Mouse (Mus musculus) E14TG2a.4 (cell line): ENCODE measurements at regions not wholly inside any gene's neighbourhood (a gene's known extent, or its start where the extent isn't known, plus 50 kb on each side); places are given as distances from the start of the nearest gene placed in this dataset.

Experiments used
- CTCF ChIP-seq: conservative IDR thresholded peaks from 2 replicates; pipeline ENCODE4 v1.5.1; 2014; ENCODE audit warnings: low read length
- NANOG ChIP-seq: IDR thresholded peaks from 2 replicates; pipeline ENCODE4 v1.6.1; 2014; ENCODE audit warnings: borderline replicate concordance, low read length, mixed read lengths
- POU5F1 ChIP-seq: IDR thresholded peaks from 2 replicates; pipeline ENCODE4 v1.6.1; 2014; ENCODE audit warnings: low read length, borderline replicate concordance

- TF ChIP-seq CTCF: no peak
- no peak for TF ChIP-seq NANOG
- TF ChIP-seq POU5F1: no peak
Measured at GRCm38 (mm10) chr2:72581136-72581535, 105.2 kb downstream of the Cdca7 start.
